Mouse (Mus musculus): ENCODE measurements around the gene Celf5. TPM values are rescaled to one million over a fixed set of nuclear protein-coding genes. Genes with fewer than 3 reads are reported as not detected.

Gene Celf5
- polyA plus RNA-seq, 1 experiment from 2014 or later, result 0.30 TPM

GRCm38 (mm10) chr10:81483983-81484382 lies 1.5 kb upstream of the Celf5 start:
- Histone ChIP-seq H3K4me3 (replicated peaks; ENCODE audit: low read depth, low read length) (no peak overlapping the region), H3K9me3 (replicated peaks; ENCODE audit: low read length) (no peaks in the 10 kb centered on the region), H3K4me2 (ENCODE audit: low read length) (no peak overlapping the region), H3K27me3 (ENCODE audit: insufficient read depth, low read length) (peaks cover 18% of the 10 kb centered on the region; the same call in 1 of the 2 replicates), H3K9ac (ENCODE audit: low read depth, low read length) (no peak overlapping the region), H3K36me3 (ENCODE audit: insufficient read depth, low read length) (peaks cover 19% of the 10 kb centered on the region; the same call in 1 of the 2 replicates), H3K4me1 (replicated peaks; ENCODE audit: insufficient read depth, low read length) (no peaks in the 10 kb centered on the region), H3K27ac (no peak overlapping the region)
- ATAC-seq (replicated peaks; ENCODE audit: low FRiP score, low read depth) (no peak), DNase-seq (ENCODE audit: low spot score) (no peak)
- TF ChIP-seq CTCF (IDR thresholded peaks at IDR 0.05; ENCODE audit: low read depth), result peak; percentile 65
- 12% methylated on average over 9 of the region's 9 CpGs for WGBS

DNA sequence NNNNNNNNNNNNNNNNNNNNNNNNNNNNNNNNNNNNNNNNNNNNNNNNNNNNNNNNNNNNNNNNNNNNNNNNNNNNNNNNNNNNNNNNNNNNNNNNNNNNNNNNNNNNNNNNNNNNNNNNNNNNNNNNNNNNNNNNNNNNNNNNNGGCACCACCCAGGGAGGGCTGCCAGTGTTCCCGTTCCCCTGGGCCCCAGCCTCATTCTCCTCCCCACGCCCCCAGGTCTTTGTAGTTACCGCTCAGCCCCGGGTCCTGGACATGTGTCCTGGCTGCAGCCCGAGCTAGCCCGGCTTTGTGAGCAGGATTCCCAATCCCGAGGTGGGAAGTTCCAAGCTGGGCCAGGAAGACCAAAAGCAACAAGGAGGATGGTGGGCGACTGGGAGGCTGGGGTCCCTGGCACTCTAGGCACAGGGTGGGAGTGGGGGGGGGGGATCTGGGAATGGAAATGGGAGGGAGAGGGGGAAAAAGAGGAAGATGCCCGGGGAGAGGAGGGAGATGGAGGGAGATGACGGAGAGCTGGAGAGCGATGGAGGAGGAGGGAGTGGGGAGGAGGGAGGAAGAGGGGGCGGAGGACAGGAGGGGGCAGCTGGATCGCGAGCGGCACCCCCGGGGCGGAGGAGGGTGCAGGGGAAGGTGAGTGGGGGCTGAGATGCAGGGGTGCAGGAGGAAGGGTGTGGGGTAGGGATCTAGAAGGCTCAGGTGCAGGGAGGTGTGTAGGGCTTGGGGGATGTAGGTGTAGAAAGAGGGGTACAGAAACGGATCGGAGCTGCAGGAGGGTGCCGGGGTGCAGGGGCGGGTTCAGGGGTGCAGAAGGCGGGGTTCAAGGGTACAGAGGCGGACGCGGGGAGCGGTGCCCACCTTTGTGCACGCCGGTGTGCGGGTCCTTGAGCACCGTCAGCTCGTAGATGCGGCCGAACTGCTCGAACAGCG lies 640 bp downstream of the Celf5 start:
- Histone ChIP-seq H3K27me3 (ENCODE audit: insufficient read depth, low read length) (peaks cover 18% of the 10 kb centered on the region; the same call in 1 of the 2 replicates), H3K27ac (no peak overlapping the region), H3K4me1 (replicated peaks; ENCODE audit: insufficient read depth, low read length) (no peaks in the 10 kb centered on the region), H3K36me3 (ENCODE audit: insufficient read depth, low read length) (no peaks in the 10 kb centered on the region), H3K4me2 (ENCODE audit: low read length) (peak overlapping the region; percentile 70), H3K9me3 (replicated peaks; ENCODE audit: low read length) (no peaks in the 10 kb centered on the region), H3K9ac (ENCODE audit: low read depth, low read length) (peak overlapping the region; percentile 24; the same call in 1 of the 2 replicates), H3K4me3 (replicated peaks; ENCODE audit: low read depth, low read length) (peak overlapping the region; percentile 31)
- no peak for DNase-seq (ENCODE audit: low spot score)
- TF ChIP-seq CTCF (IDR thresholded peaks at IDR 0.05; ENCODE audit: low read depth), result no peak
- 3% methylated on average over 23 of the region's 35 CpGs for WGBS
- ATAC-seq (replicated peaks; ENCODE audit: low FRiP score, low read depth), result no peak

DNA sequence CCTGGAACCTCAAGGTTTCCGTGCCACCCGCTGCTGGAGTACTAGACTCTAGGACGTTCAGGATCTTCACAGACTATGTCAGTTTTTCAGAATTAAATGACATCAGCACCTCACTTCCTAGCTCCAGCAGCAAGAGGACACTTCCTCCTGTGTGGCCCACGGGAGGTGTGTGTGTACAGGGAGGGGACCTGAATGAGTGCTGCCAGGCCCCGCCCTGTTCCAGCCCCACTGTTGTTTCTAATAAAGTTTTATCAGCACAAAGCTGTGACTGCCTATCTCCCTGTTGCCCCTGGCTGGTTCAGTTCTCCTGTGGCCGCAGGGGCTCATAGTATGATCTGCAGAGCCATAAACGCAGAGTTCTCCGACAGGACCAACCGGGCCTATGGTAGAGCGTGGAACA lies 8.0 kb downstream of the Celf5 start:
- H3K9me3 ChIP-seq (replicated peaks; ENCODE audit: low read length), result no peaks in the 10 kb centered on the region
- H3K4me3 ChIP-seq (replicated peaks; ENCODE audit: low read depth, low read length), result no peak overlapping the region
- H3K36me3 ChIP-seq (ENCODE audit: insufficient read depth, low read length), result no peaks in the 10 kb centered on the region
- H3K4me1 ChIP-seq (replicated peaks; ENCODE audit: insufficient read depth, low read length), result no peaks in the 10 kb centered on the region
- 79% methylated on average over 10 of the region's 10 CpGs for WGBS
- ATAC-seq (replicated peaks; ENCODE audit: low FRiP score, low read depth) (no peak), DNase-seq (ENCODE audit: low spot score) (no peak)
- H3K27me3 ChIP-seq (ENCODE audit: insufficient read depth, low read length), result peaks cover 35% of the 10 kb centered on the region
- TF ChIP-seq CTCF (IDR thresholded peaks at IDR 0.05; ENCODE audit: low read depth), result no peak
- H3K27ac ChIP-seq, result no peak overlapping the region
- H3K4me2 ChIP-seq (ENCODE audit: low read length), result no peak overlapping the region
- H3K9ac ChIP-seq (ENCODE audit: low read depth, low read length), result no peak overlapping the region

DNA sequence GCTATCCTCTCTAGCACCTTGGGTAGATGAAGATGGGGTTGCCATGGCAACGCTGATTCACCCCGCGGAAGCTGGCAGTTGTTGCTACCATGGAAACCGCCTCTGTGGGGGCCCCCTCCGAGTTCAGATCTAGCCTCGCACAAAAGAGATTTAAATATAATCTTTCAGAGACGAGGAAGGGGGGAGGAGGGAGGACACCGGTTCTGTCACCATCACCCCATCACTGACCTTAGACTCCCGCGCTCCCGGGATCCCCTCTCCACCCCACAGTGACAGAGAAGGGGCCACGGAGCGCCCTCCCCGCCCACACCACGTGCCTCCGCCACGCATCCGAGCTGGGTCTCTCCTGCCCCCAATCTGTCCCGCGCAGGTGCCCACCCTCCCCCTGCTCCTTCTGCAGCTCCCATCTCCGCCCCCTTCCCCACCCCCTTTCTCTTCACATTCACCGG lies 9.5 kb downstream of the Celf5 start:
- no peak for DNase-seq (ENCODE audit: low spot score)
- WGBS, result under 1% methylated on average over 20 of the region's 22 CpGs
- peaks cover 35% of the 10 kb centered on the region for H3K27me3 ChIP-seq (ENCODE audit: insufficient read depth, low read length)
- ATAC-seq (replicated peaks; ENCODE audit: low FRiP score, low read depth), result no peak; the same call in 1 of the 2 replicates
- H3K27ac ChIP-seq, result no peak overlapping the region
- no peaks in the 10 kb centered on the region for H3K9me3 ChIP-seq (replicated peaks; ENCODE audit: low read length)
- no peaks in the 10 kb centered on the region for H3K36me3 ChIP-seq (ENCODE audit: insufficient read depth, low read length)
- H3K4me2 ChIP-seq (ENCODE audit: low read length), result no peak overlapping the region
- H3K4me3 ChIP-seq (replicated peaks; ENCODE audit: low read depth, low read length), result no peak overlapping the region
- TF ChIP-seq CTCF (IDR thresholded peaks at IDR 0.05; ENCODE audit: low read depth), result no peak
- H3K4me1 ChIP-seq (replicated peaks; ENCODE audit: insufficient read depth, low read length), result no peaks in the 10 kb centered on the region
- H3K9ac ChIP-seq (ENCODE audit: low read depth, low read length), result no peak overlapping the region

GRCm38 (mm10) chr10:81472403-81473002 lies 10.0 kb downstream of the Celf5 start:
- Histone ChIP-seq H3K9ac (ENCODE audit: low read depth, low read length) (no peak overlapping the region), H3K4me1 (replicated peaks; ENCODE audit: insufficient read depth, low read length) (no peaks in the 10 kb centered on the region), H3K36me3 (ENCODE audit: insufficient read depth, low read length) (no peaks in the 10 kb centered on the region), H3K27ac (no peak overlapping the region), H3K9me3 (replicated peaks; ENCODE audit: low read length) (no peaks in the 10 kb centered on the region), H3K4me2 (ENCODE audit: low read length) (no peak overlapping the region), H3K27me3 (ENCODE audit: insufficient read depth, low read length) (peaks cover 35% of the 10 kb centered on the region), H3K4me3 (replicated peaks; ENCODE audit: low read depth, low read length) (no peak overlapping the region)
- no peak for ATAC-seq (replicated peaks; ENCODE audit: low FRiP score, low read depth)
- 6% methylated on average over 16 of the region's 18 CpGs for WGBS
- TF ChIP-seq CTCF (IDR thresholded peaks at IDR 0.05; ENCODE audit: low read depth), result no peak
- no peak for DNase-seq (ENCODE audit: low spot score)

DNA sequence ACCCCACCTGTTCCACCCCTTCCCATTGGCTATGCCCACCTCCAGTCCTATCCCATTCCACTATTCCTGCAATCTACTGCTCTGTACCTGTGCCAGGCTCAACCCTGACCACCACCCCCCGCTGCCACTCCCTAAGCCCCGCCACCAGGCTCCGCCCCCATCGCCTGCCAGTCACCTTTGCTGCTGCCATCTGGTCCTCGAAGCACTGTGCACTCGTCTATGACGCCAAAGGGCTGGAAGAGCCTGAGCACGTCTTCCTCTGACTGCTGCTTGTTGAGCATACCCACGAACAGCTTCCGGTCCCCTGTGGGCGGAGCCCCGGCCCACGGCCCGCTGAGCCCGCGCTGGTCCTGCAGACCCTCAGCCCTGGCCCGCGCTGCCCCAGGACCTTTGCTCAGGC lies 12.1 kb downstream of the Celf5 start:
- H3K27me3 ChIP-seq (ENCODE audit: insufficient read depth, low read length), result peaks cover 37% of the 10 kb centered on the region
- TF ChIP-seq CTCF (IDR thresholded peaks at IDR 0.05; ENCODE audit: low read depth), result no peak
- no peak overlapping the region for H3K27ac ChIP-seq
- ATAC-seq (replicated peaks; ENCODE audit: low FRiP score, low read depth), result no peak
- H3K9me3 ChIP-seq (replicated peaks; ENCODE audit: low read length), result no peaks in the 10 kb centered on the region
- 49% methylated on average over 18 of the region's 18 CpGs for WGBS
- no peaks in the 10 kb centered on the region for H3K36me3 ChIP-seq (ENCODE audit: insufficient read depth, low read length)
- H3K4me3 ChIP-seq (replicated peaks; ENCODE audit: low read depth, low read length), result no peak overlapping the region
- DNase-seq (ENCODE audit: low spot score), result no peak
- no peaks in the 10 kb centered on the region for H3K4me1 ChIP-seq (replicated peaks; ENCODE audit: insufficient read depth, low read length)
- H3K9ac ChIP-seq (ENCODE audit: low read depth, low read length), result no peak overlapping the region
- H3K4me2 ChIP-seq (ENCODE audit: low read length), result no peak overlapping the region
